Mouse (Mus musculus) left cerebral cortex, postnatal 10 days (tissue): ENCODE data around the gene Hbp1. TPM values are rescaled to one million over a fixed set of nuclear protein-coding genes. Genes with fewer than 3 reads are reported as not detected.

Experiments
- DNase-seq, 2 experiments: peaks; one replicate each; pipeline ENCODE4 v3.0.0; 2021 to 2022; ENCODE audit warnings: low spot score in 2 of 2, mixed read lengths in 1 of 2; ENCODE audit errors: extremely low spot score in 1 of 2
- intact Hi-C: fragments of 180-260 bp; cut with DNase I; formaldehyde crosslinking; loops from one replicate; pipeline ENCODE4 v1.15.1; 2025
- total RNA-seq, 2 experiments: library from RNA; stranded (reverse); gene quantifications; 2 replicates each; pipeline ENCODE4 v1.2.3; 2021

Hbp1 gene
- total RNA-seq, 2 experiments from 2014 or later, result 18.1 to 20.4 TPM

DNA sequence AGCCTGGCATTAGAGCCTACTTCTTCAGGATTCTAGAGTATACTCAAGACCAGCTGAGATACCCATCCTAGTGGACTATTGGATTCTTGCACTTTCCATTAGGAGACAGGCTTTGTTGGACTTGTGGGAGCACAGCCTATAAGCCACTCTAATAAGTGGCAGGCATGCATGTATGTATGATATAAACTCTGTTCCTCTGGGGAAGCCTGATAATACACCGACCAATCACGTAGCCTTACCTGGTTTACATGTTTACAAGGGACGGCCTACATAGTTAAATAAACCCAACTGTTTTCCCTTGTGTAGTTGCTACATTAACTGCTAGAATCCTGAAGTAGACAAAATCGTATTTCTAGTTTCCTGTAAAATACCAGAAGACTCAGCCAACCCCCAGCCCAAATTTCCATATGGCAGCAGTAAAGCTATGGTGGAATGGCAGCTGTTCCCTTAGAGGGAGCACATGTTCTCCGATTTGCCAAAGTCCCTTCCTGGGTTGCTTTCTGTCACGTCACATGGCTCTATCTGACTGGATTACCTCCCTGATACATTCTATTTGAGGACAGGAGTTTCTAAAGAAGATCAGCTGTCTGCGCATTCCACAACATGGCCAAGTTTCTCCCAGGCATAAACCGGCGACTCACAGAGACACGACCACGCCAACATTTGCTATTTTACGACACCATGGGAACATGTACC lies 15.3 kb upstream of the Hbp1 start:
- peak in 1 of 2 experiments; percentile 36 for DNase-seq
- intact Hi-C loops, result loop anchor here (2.0 to 5.0 kb wide), 2 partner anchors 179 to 932 kb away; no protein-coding TSS in a partner anchor

- intact Hi-C loops, result no loop called here
- DNase-seq, result no peak
Observed at GRCm38 (mm10) chr12:31964074-31964473, 13.7 kb upstream of the Hbp1 start.

- no peak for DNase-seq
- intact Hi-C loops, result no loop called here
Observed at GRCm38 (mm10) chr12:31955843-31956242, 5.5 kb upstream of the Hbp1 start.

GRCm38 (mm10) chr12:31950659-31951031 lies 310 bp upstream of the Hbp1 start:
- no peak for DNase-seq
- intact Hi-C loops, result no loop called here

- peak; percentile 87 to 97 for DNase-seq
- intact Hi-C loops, result no loop called here
Observed at GRCm38 (mm10) chr12:31949193-31949741, 1.1 kb downstream of the Hbp1 start.

- intact Hi-C loops, result no loop called here
- DNase-seq, result no peak
Observed at GRCm38 (mm10) chr12:31948101-31949000, 2.0 kb downstream of the Hbp1 start.

DNA sequence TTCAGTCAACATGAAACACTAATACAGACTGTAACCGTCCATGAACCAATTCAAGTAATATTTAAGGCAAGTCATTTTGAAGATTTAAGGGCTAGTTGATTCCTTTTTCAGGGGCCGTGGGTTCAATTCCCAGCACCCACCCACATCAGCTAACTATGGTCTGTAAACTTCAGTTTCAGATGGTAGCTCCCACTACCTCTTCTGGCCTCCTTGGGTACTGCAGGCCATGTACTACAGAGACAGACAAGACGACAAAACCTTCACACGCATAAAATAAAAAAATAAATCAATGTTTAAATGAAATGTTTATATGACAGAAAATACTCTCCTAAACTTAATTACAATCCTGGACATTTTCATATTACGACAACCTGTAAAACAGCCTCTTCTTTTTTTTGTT lies 2.9 kb downstream of the Hbp1 start:
- intact Hi-C loops, result no loop called here
- no peak for DNase-seq

GRCm38 (mm10) chr12:31944405-31944804 lies 5.9 kb downstream of the Hbp1 start:
- DNase-seq, result no peak
- intact Hi-C loops, result no loop called here

DNA sequence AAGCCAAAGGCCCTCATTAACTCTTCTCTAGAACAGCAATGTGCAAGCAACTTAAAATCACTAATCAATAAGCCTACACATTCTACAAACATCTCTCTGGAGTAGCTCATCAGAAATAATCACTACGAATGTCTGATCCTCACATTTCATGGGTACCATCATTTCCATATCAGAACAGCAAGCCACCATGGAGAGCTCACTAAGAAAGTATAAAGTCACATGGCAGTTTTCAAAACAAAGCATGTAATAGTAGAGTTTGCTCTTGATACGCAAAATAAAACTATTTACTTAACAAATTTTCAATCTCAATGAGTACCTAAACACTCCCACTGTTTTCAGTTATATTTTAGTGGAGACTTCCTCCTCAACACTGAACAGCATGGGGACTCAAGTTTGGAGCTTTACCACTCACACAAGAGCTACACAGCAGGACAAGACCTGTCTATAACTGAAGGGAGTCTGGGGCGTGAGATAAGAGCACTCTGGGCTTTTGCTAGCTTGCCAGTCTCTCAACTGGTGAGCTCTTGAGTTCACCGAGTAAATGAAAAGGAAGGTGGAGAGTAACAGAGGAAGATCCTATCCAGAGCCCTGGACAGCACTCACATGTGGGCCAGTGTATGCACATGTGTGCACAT lies 7.2 kb downstream of the Hbp1 start:
- intact Hi-C loops, result no loop called here
- DNase-seq, result no peak

- intact Hi-C loops, result loop anchor here (10.0 kb wide), 1 partner anchor 564 kb away; no protein-coding TSS in a partner anchor
- DNase-seq, result no peak
Observed at GRCm38 (mm10) chr12:31939026-31939425, 11.3 kb downstream of the Hbp1 start.

GRCm38 (mm10) chr12:31938391-31938997 lies 11.8 kb downstream of the Hbp1 start:
- no peak for DNase-seq
- intact Hi-C loops, result loop anchor here (10.0 kb wide), 1 partner anchor 564 kb away; no protein-coding TSS in a partner anchor

DNA sequence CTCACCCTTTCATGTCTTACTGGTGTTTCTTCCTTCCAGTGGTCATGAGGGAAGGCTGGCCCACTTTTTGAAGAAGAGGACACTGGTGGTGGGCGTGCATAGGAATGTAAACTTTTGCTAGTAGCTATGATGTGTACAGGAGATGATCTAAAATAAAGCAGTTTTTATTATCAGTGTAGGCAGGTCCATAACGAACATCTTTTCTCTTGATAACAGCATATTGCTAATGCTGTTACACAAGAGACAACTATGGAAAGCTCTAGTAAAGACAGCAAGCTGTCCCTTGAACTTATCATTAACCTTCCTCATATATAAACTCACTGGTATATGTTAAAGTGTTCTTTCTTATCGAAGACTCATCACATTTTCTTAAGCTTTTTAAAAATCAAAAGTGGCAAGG lies 12.7 kb downstream of the Hbp1 start:
- intact Hi-C loops, result loop anchor here (10.0 kb wide), 1 partner anchor 563 kb away; no protein-coding TSS in a partner anchor
- DNase-seq, result no peak

DNA sequence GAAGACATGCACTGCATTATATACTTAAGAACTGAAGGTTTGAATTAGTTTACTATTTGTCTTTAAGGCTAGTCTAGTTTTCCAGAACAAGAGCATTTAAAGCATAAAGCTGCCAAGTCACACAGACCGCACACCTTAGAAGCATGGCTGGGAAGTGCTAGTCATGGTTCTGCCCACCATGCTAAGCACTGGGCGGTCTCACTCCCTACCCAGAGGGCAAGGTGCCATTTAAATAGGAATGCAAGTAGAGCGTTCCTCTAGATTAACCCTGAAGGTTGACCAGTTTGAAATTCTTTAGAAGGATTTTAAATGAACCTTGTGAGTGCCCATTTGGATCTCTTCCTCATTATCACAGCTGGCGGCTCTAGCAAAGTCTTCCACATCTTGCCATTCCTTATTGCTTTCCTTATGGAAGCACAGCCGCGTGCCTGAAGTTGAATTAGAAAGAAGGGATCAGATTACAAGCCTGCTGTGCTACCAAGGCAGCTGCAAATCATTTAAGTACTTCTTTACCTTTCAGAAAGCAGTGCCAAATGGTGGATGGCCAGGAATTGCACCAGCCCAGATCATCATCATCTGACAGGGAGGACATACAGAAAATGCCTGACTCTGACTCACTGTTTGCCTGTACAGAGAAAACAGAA lies 13.6 kb downstream of the Hbp1 start:
- intact Hi-C loops, result loop anchor here (10.0 kb wide), 1 partner anchor 562 kb away; no protein-coding TSS in a partner anchor
- no peak for DNase-seq

DNA sequence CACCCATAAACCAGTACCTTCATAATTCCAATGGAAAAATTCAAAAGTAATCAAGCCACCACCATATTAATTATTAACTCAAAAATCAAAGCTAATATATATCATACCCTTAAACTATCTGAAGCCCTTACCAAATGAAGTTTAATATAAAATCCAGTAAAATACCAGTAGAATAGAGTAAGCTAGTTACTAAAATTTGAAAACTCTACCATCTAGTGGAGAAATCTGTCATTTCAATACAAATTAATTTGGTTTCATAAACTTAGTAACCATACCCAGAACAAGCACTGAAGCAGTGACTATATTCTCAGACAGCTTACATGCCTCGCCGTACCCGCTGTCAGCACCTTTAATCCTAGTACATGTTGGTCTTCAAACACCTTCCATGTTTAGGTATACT lies 18.5 kb downstream of the Hbp1 start:
- intact Hi-C loops, result loop anchor here (10.0 kb wide), 1 partner anchor 557 kb away; no protein-coding TSS in a partner anchor
- no peak for DNase-seq

- DNase-seq, result no peak
- intact Hi-C loops, result loop anchor here (5.0 to 10.0 kb wide), 2 partner anchors 221 to 274 kb away; partner anchors contain the start of genes Cog5 and Dus4l
Observed at GRCm38 (mm10) chr12:31928498-31928897, 21.8 kb downstream of the Hbp1 start.

GRCm38 (mm10) chr12:31926661-31927061 lies 23.7 kb downstream of the Hbp1 start:
- intact Hi-C loops, result loop anchor here (5.0 to 10.0 kb wide), 2 partner anchors 219 to 272 kb away; partner anchors contain the start of genes Cog5 and Dus4l

DNA sequence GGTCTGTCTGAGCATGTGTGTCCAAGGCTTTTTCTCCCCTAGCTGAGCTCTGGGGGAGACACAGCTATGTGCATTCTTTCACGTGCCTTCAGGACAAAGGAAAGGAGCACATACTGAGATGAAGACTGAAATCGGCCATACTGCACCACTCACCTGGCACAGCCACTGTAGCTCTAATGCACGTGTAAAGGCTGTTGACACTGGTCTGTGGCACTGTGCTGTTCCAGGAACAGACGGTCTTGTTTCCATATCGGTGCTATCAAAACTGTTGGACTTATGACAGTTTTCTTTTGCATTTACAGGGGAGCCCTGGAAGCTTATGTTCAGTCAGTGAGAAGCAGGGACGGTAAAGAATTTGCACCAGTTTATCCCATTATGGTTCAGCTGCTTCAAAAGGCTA lies 25.0 kb downstream of the Hbp1 start:
- no peak for DNase-seq
- intact Hi-C loops, result loop anchor here (5.0 to 10.0 kb wide), 2 partner anchors 218 to 271 kb away; partner anchors contain the start of genes Cog5 and Dus4l

More at GRCm38 (mm10) chr12:31926661-31927061, 23.7 kb downstream of the Hbp1 start:
- DNase-seq, result peak; percentile 46 to 71

- intact Hi-C loops, result loop anchor here (5.0 to 10.0 kb wide), 2 partner anchors 269 to 417 kb away; partner anchors contain the start of genes Cog5 and Dus4l
- DNase-seq, result no peak
Observed at GRCm38 (mm10) chr12:31924135-31924534, 26.2 kb downstream of the Hbp1 start.
